Mouse (Mus musculus) hindbrain, postnatal 0 days (tissue): ENCODE measurements around the gene Gm37240. TPM values are rescaled to one million over a fixed set of nuclear protein-coding genes. Genes with fewer than 3 reads are reported as not detected.
A peak's percentile ranks its signal among the peaks of the same experiment; 100 is the strongest.

Experiments
- ATAC-seq: fragments of 200-750 bp; cut with Nextera tagmentation; 2 replicates; pipeline ENCODE4 v1.8.0; 2017; ENCODE audit warnings: mild to moderate bottlenecking, moderate TSS enrichment, moderate library complexity
- DNase-seq: peaks from one replicate; pipeline ENCODE4 v3.0.0-alpha.2; 2015; ENCODE audit warnings: low spot score
- H3K27ac ChIP-seq: fragments of 300-500 bp; sonication (generic); 2 replicates; pipeline ENCODE4 v1.5.1; 2014; ENCODE audit warnings: mild to moderate bottlenecking
- H3K27me3 ChIP-seq: fragments of 300-500 bp; sonication (generic); 2 replicates; pipeline ENCODE4 v1.6.1; 2014; ENCODE audit warnings: low read length, mixed read lengths; ENCODE audit not compliant: insufficient read depth
- H3K36me3 ChIP-seq: fragments of 300-500 bp; sonication (generic); 2 replicates; pipeline ENCODE4 v1.6.1; 2014; ENCODE audit warnings: low read length, mixed read lengths; ENCODE audit not compliant: insufficient read depth
- H3K4me1 ChIP-seq: fragments of 300-500 bp; sonication (generic); 2 replicates; pipeline ENCODE4 v1.6.1; 2014; ENCODE audit warnings: antibody characterized with exemption, low read length, mixed read lengths; ENCODE audit not compliant: insufficient read depth
- H3K4me2 ChIP-seq: fragments of 300-500 bp; sonication (generic); 2 replicates; pipeline ENCODE4 v1.6.1; 2014; ENCODE audit warnings: low read depth, mild to moderate bottlenecking, low read length, moderate library complexity, mixed read lengths
- H3K4me3 ChIP-seq: fragments of 300-500 bp; sonication (generic); 2 replicates; pipeline ENCODE4 v1.5.1; 2014; ENCODE audit warnings: low read length
- H3K9ac ChIP-seq: fragments of 300-500 bp; sonication (generic); replicated peaks from 2 replicates; pipeline ENCODE4 v1.6.1; 2014; ENCODE audit warnings: mild to moderate bottlenecking, low read length, moderate library complexity, mixed read lengths
- H3K9me3 ChIP-seq: fragments of 300-500 bp; sonication (generic); 2 replicates; pipeline ENCODE4 v1.6.1; 2016; ENCODE audit warnings: low read length, mixed read lengths
- CTCF ChIP-seq: IDR thresholded peaks from 2 replicates; pipeline ENCODE4 v1.5.1; 2016; ENCODE audit warnings: antibody characterized with exemption, control low read depth, low read depth
- WGBS: fragments of 180-500 bp; shearing (Covaris S2); extraction: QIAGEN DNeasy Blood & Tissue Kit; methylation state at CpG from one replicate; pipeline ENCODE4 v1.1.7; 2014; 5-methylcytosine and 5-hydroxymethylcytosine counted together
- polyA plus RNA-seq: library from polyadenylated mRNA; unstranded; fragments of >200 nt; fragmentation: Nextera tagmentation; extraction: Ambion mirVana; gene quantifications from 2 replicates; pipeline ENCODE4 v1.2.1, GENCODE M21; 2015
- total RNA-seq: library from RNA; depleted of rRNA; stranded (reverse); fragments of >200 nt; gene quantifications from 2 replicates; pipeline ENCODE4 v1.2.3, GENCODE M21; 2014

The Gm37240 gene
- total and polyA plus RNA-seq, 2 experiments from 2014 or later: 1.5 TPM; not detected in 1

DNA sequence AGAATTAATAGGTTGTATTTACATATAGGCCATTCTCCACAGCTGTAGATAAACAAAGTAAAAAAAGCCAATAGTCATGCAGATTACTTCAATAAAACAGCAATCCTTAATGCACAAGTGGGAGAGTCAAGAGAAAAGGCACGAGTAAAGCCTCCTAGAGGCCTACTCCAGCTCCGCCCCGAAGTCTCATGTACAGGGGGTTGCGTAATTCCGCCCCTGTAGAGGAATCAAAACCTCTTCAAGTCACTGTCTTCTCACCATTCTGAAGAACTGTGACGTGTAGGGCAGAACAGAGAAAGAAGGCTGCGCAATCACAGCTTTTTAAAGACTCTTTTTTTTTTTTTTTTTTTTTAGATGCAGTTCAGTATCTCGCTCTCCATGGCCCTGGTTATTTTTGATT lies 393.5 kb downstream of the Gm37240 start:
- Histone ChIP-seq H3K4me3 (no peak overlapping the region), H3K4me2 (no peak overlapping the region), H3K9me3 (no peaks in the 10 kb centered on the region), H3K27ac (no peak overlapping the region), H3K36me3 (no peaks in the 10 kb centered on the region), H3K4me1 (no peaks in the 10 kb centered on the region), H3K27me3 (no peaks in the 10 kb centered on the region), H3K9ac (no peak overlapping the region)
- DNase-seq (no peak), ATAC-seq (no peak)
- whole genome bisulfite sequencing: 86% methylated on average over 8 of the region's 8 CpGs
- TF ChIP-seq CTCF: no peak

DNA sequence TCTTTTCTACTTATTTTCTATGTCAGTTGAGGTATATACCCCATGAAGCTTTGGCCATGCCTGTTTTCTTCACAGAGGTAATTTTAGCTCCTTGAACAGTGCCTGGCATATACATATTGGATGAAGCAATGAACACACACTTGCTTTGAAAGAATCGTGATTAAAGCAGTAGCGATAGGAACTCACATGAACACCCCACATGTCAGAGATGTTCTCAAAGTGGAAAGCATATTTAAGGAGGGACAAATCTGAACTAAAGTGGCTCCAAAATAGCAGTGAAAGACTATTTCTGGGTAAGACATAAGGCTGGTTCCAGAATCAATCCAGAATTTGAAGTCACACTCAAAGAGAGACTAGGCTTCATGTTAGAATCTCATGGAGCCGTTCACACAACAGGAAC lies 397.1 kb downstream of the Gm37240 start:
- 91% methylated on average over 3 of the region's 3 CpGs for WGBS

GRCm38 (mm10) chr3:85487379-85487778 lies 399.9 kb downstream of the Gm37240 start:
- H3K27me3 ChIP-seq: no peaks in the 10 kb centered on the region
- no peak overlapping the region for H3K27ac ChIP-seq
- H3K4me3 ChIP-seq: no peak overlapping the region
- H3K4me1 ChIP-seq: no peaks in the 10 kb centered on the region
- no peak overlapping the region for H3K9ac ChIP-seq
- no peaks in the 10 kb centered on the region for H3K9me3 ChIP-seq
- ATAC-seq (no peak), DNase-seq (no peak)
- no peaks in the 10 kb centered on the region for H3K36me3 ChIP-seq
- H3K4me2 ChIP-seq: no peak overlapping the region
- no peak for TF ChIP-seq CTCF
- WGBS: 70% methylated on average over 6 of the region's 6 CpGs

More for the DNA sequence above, 397.1 kb downstream of the Gm37240 start:
- TF ChIP-seq CTCF: no peak
- Histone ChIP-seq H3K4me3 (no peak overlapping the region), H3K9me3 (no peaks in the 10 kb centered on the region), H3K27me3 (no peaks in the 10 kb centered on the region), H3K27ac (no peak overlapping the region), H3K4me1 (no peaks in the 10 kb centered on the region), H3K4me2 (no peak overlapping the region), H3K36me3 (no peaks in the 10 kb centered on the region), H3K9ac (no peak overlapping the region)
- ATAC-seq: no peak
- no peak for DNase-seq

DNA sequence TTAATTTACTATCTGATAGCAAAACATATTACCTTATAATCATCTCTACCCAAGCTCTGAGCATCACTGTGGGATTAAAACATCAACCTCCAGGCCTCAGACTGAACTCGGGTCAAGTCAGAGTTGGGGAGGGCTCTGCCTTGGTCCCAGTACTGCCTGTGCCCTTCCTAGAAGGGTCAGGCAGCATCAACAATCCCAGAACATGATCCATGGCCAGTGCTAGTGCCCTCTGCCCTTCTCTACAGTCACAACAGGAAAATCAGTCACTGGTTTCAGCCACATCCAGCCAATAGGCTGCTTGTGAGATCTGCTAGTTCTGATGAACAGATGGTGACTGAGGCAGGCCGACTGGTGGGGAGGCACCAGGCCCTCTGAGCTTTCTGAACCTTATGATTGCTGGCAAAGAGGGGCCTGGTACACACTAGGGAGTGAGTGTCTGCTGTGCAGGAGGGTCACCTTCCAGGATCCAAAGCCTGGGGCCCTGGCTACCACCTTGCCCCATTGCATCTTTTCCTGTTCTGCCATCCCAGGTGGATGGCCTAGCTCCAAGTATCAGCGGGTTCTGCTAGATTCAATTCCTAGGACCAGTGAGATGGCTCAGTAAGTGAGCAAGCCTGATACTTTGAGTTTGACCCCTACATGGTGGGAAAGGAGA lies 401.7 kb downstream of the Gm37240 start:
- no peak for TF ChIP-seq CTCF
- 54% methylated on average over 3 of the region's 3 CpGs for WGBS
- Histone ChIP-seq H3K4me2 (no peak overlapping the region), H3K36me3 (no peaks in the 10 kb centered on the region), H3K27ac (no peak overlapping the region), H3K9me3 (0 out of 2 replicates have a peak, but pooled peaks cover 2% of the 10 kb centered on the region), H3K9ac (no peak overlapping the region), H3K4me3 (no peak overlapping the region), H3K27me3 (no peaks in the 10 kb centered on the region), H3K4me1 (no peaks in the 10 kb centered on the region)
- DNase-seq (peak; percentile 42), ATAC-seq (0 out of 2 replicates have a peak, but pooled peaks have one; percentile 43)

GRCm38 (mm10) chr3:85482636-85483035 lies 404.7 kb downstream of the Gm37240 start:
- no peak overlapping the region for H3K4me3 ChIP-seq
- no peak overlapping the region for H3K4me2 ChIP-seq
- no peaks in the 10 kb centered on the region for H3K4me1 ChIP-seq
- 54% methylated on average over 5 of the region's 5 CpGs for WGBS
- no peak overlapping the region for H3K27ac ChIP-seq
- H3K9me3 ChIP-seq: 0 out of 2 replicates have a peak, but pooled peaks cover 2% of the 10 kb centered on the region
- ATAC-seq (no peak), DNase-seq (no peak)
- no peaks in the 10 kb centered on the region for H3K36me3 ChIP-seq
- TF ChIP-seq CTCF: no peak
- H3K9ac ChIP-seq: no peak overlapping the region
- H3K27me3 ChIP-seq: no peaks in the 10 kb centered on the region

DNA sequence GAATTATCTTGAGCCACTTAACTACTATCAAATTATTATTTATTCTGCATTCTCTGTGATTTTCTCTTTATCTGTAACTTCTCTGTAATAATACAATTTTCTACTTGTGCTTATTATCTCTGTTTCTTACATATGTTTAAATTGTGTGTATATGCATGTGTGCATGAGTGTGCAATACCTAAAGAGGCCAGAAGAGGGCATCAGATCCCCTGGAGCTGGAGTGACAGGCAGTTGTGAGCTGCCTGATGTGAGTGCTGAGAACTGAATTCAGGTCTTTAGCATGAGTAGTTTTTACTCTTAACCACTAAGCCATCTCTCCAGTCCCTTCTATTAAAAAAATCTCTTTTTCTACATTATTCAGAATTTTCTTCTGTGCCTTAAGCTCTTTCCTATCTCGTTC lies 406.7 kb downstream of the Gm37240 start:
- H3K9ac ChIP-seq: no peak overlapping the region
- 84% methylated on average over 1 of the region's 1 CpGs for WGBS
- no peaks in the 10 kb centered on the region for H3K4me1 ChIP-seq
- H3K4me2 ChIP-seq: no peak overlapping the region
- peak; percentile 35 for TF ChIP-seq CTCF
- no peak overlapping the region for H3K4me3 ChIP-seq
- 0 out of 2 replicates have a peak, but pooled peaks cover 2% of the 10 kb centered on the region for H3K9me3 ChIP-seq
- H3K27ac ChIP-seq: no peak overlapping the region
- ATAC-seq (no peak), DNase-seq (no peak)
- H3K36me3 ChIP-seq: no peaks in the 10 kb centered on the region
- H3K27me3 ChIP-seq: no peaks in the 10 kb centered on the region

- H3K4me3 ChIP-seq: no peak overlapping the region
- H3K9ac ChIP-seq: no peak overlapping the region
- TF ChIP-seq CTCF: no peak
- H3K9me3 ChIP-seq: 0 out of 2 replicates have a peak, but pooled peaks cover 2% of the 10 kb centered on the region
- H3K27me3 ChIP-seq: no peaks in the 10 kb centered on the region
- no peak overlapping the region for H3K4me2 ChIP-seq
- ATAC-seq (no peak), DNase-seq (no peak)
- 93% methylated on average over 8 of the region's 8 CpGs for WGBS
- H3K36me3 ChIP-seq: no peaks in the 10 kb centered on the region
- no peaks in the 10 kb centered on the region for H3K4me1 ChIP-seq
- H3K27ac ChIP-seq: no peak overlapping the region
Measured at GRCm38 (mm10) chr3:85478731-85479130, 408.6 kb downstream of the Gm37240 start.
